Mouse (Mus musculus): ENCODE results near the gene Lrrc1. TPM values are rescaled to one million over a fixed set of nuclear protein-coding genes. Genes with fewer than 3 reads are reported as not detected.
A peak's percentile ranks its signal among the peaks of the same experiment; 100 is the strongest.

Lrrc1 gene
- polyA plus RNA-seq, 1 experiment from 2014 or later = 4.4 TPM

GRCm38 (mm10) chr9:77571851-77572250, 27.2 kb upstream of the Lrrc1 start:
- no peak overlapping the region for H3K9ac ChIP-seq

GRCm38 (mm10) chr9:77568789-77569506, 24.3 kb upstream of the Lrrc1 start:
- no peak overlapping the region for H3K9ac ChIP-seq
- 50% methylated on average over 13 of the region's 13 CpGs for WGBS (ENCODE audit: insufficient replicate concordance)
- H3K27ac ChIP-seq = no peak overlapping the region
- H3K4me1 ChIP-seq = no peaks in the 10 kb centered on the region
- no peaks in the 10 kb centered on the region for H3K36me3 ChIP-seq
- H3K9me3 ChIP-seq (replicated peaks) = no peaks in the 10 kb centered on the region
- no peak overlapping the region for H3K4me3 ChIP-seq
- H3K4me2 ChIP-seq = no peak overlapping the region
- no peak for ATAC-seq
- no peaks in the 10 kb centered on the region for H3K27me3 ChIP-seq (replicated peaks)

More at GRCm38 (mm10) chr9:77571851-77572250, 27.2 kb upstream of the Lrrc1 start:
- Histone ChIP-seq H3K27ac (no peak overlapping the region), H3K4me1 (no peaks in the 10 kb centered on the region), H3K4me2 (no peak overlapping the region), H3K9me3 (replicated peaks) (no peaks in the 10 kb centered on the region), H3K4me3 (no peak overlapping the region), H3K36me3 (no peaks in the 10 kb centered on the region), H3K27me3 (replicated peaks) (no peaks in the 10 kb centered on the region)
- WGBS (ENCODE audit: insufficient replicate concordance) = 58% methylated on average over 4 of the region's 4 CpGs
- ATAC-seq = no peak

GRCm38 (mm10) chr9:77561827-77562226, 17.2 kb upstream of the Lrrc1 start:
- Histone ChIP-seq H3K4me3 (no peak overlapping the region), H3K27ac (no peak overlapping the region), H3K27me3 (replicated peaks) (no peaks in the 10 kb centered on the region), H3K36me3 (no peaks in the 10 kb centered on the region), H3K9ac (no peak overlapping the region), H3K4me2 (no peak overlapping the region), H3K9me3 (replicated peaks) (no peaks in the 10 kb centered on the region), H3K4me1 (no peaks in the 10 kb centered on the region)
- no peak for ATAC-seq

- Histone ChIP-seq H3K9ac (no peak overlapping the region), H3K27me3 (replicated peaks) (no peaks in the 10 kb centered on the region), H3K4me1 (no peaks in the 10 kb centered on the region), H3K27ac (no peak overlapping the region), H3K4me2 (no peak overlapping the region), H3K4me3 (no peak overlapping the region), H3K36me3 (no peaks in the 10 kb centered on the region), H3K9me3 (replicated peaks) (no peaks in the 10 kb centered on the region)
- WGBS (ENCODE audit: insufficient replicate concordance) = 31% methylated on average over 3 of the region's 3 CpGs
- ATAC-seq = no peak
These were observed 13.3 kb upstream of the Lrrc1 start for GRCm38 (mm10) chr9:77557963-77558362.

- H3K4me3 ChIP-seq = no peak overlapping the region
- no peaks in the 10 kb centered on the region for H3K36me3 ChIP-seq
- no peaks in the 10 kb centered on the region for H3K4me1 ChIP-seq
- no peak for ATAC-seq
- no peak overlapping the region for H3K9ac ChIP-seq
- H3K9me3 ChIP-seq (replicated peaks) = no peaks in the 10 kb centered on the region
- 75% methylated on average over 4 of the region's 4 CpGs for whole genome bisulfite sequencing (ENCODE audit: insufficient replicate concordance)
- H3K4me2 ChIP-seq = no peak overlapping the region
- H3K27ac ChIP-seq = no peak overlapping the region
- H3K27me3 ChIP-seq (replicated peaks) = no peaks in the 10 kb centered on the region
These were observed 12.5 kb upstream of the Lrrc1 start for GRCm38 (mm10) chr9:77557181-77557580.

- H3K9me3 ChIP-seq (replicated peaks) = no peaks in the 10 kb centered on the region
- no peaks in the 10 kb centered on the region for H3K27me3 ChIP-seq (replicated peaks)
- no peak overlapping the region for H3K4me2 ChIP-seq
- no peaks in the 10 kb centered on the region for H3K4me1 ChIP-seq
- WGBS (ENCODE audit: insufficient replicate concordance) = 69% methylated on average over 9 of the region's 9 CpGs
- ATAC-seq = no peak
- H3K9ac ChIP-seq = no peak overlapping the region
- H3K27ac ChIP-seq = no peak overlapping the region
- H3K36me3 ChIP-seq = no peaks in the 10 kb centered on the region
- no peak overlapping the region for H3K4me3 ChIP-seq
These were observed 11.8 kb upstream of the Lrrc1 start for GRCm38 (mm10) chr9:77556435-77556834.

- ATAC-seq = no peak
- H3K4me3 ChIP-seq = no peak overlapping the region
- no peaks in the 10 kb centered on the region for H3K4me1 ChIP-seq
- H3K4me2 ChIP-seq = no peak overlapping the region
- H3K36me3 ChIP-seq = no peaks in the 10 kb centered on the region
- H3K27ac ChIP-seq = no peak overlapping the region
- H3K9me3 ChIP-seq (replicated peaks) = no peaks in the 10 kb centered on the region
- no peaks in the 10 kb centered on the region for H3K27me3 ChIP-seq (replicated peaks)
- no peak overlapping the region for H3K9ac ChIP-seq
- 55% methylated on average over 2 of the region's 2 CpGs for WGBS (ENCODE audit: insufficient replicate concordance)
These were observed 8.8 kb upstream of the Lrrc1 start for GRCm38 (mm10) chr9:77553465-77553864.

GRCm38 (mm10) chr9:77551036-77551512, 6.4 kb upstream of the Lrrc1 start:
- no peak for ATAC-seq

GRCm38 (mm10) chr9:77546010-77546409, 1.3 kb upstream of the Lrrc1 start:
- Histone ChIP-seq H3K4me3 (no peak overlapping the region), H3K9ac (no peak overlapping the region), H3K27ac (no peak overlapping the region), H3K9me3 (replicated peaks) (no peaks in the 10 kb centered on the region), H3K4me2 (no peak overlapping the region), H3K27me3 (replicated peaks) (peaks cover 24% of the 10 kb centered on the region), H3K36me3 (no peaks in the 10 kb centered on the region), H3K4me1 (peaks cover 22% of the 10 kb centered on the region)
- 58% methylated on average over 3 of the region's 3 CpGs for WGBS (ENCODE audit: insufficient replicate concordance)
- ATAC-seq = no peak

More at GRCm38 (mm10) chr9:77551036-77551512, 6.4 kb upstream of the Lrrc1 start:
- H3K4me3 ChIP-seq = no peak overlapping the region
- H3K4me1 ChIP-seq = no peaks in the 10 kb centered on the region
- H3K27me3 ChIP-seq (replicated peaks) = peaks cover under 1% of the 10 kb centered on the region; the same call in 1 of the 2 replicates
- H3K9me3 ChIP-seq (replicated peaks) = no peaks in the 10 kb centered on the region
- H3K27ac ChIP-seq = no peak overlapping the region
- H3K9ac ChIP-seq = no peak overlapping the region
- no peaks in the 10 kb centered on the region for H3K36me3 ChIP-seq
- 21% methylated on average over 7 of the region's 7 CpGs for WGBS (ENCODE audit: insufficient replicate concordance)
- no peak overlapping the region for H3K4me2 ChIP-seq

GRCm38 (mm10) chr9:77545068-77545421, 375 bp upstream of the Lrrc1 start:
- Histone ChIP-seq H3K27me3 (replicated peaks) (peaks cover 24% of the 10 kb centered on the region), H3K9me3 (replicated peaks) (no peaks in the 10 kb centered on the region), H3K36me3 (no peaks in the 10 kb centered on the region), H3K4me3 (peak overlapping the region; percentile 73), H3K4me1 (peaks cover 22% of the 10 kb centered on the region), H3K27ac (no peak overlapping the region), H3K4me2 (peak overlapping the region; percentile 97), H3K9ac (peak overlapping the region; percentile 75)
- WGBS (ENCODE audit: insufficient replicate concordance) = 1% methylated on average over 17 of the region's 17 CpGs
- no peak for ATAC-seq

GRCm38 (mm10) chr9:77543351-77544321, 1.0 kb downstream of the Lrrc1 start:
- Histone ChIP-seq H3K4me2 (peak overlapping the region; percentile 97), H3K9me3 (replicated peaks) (no peaks in the 10 kb centered on the region), H3K4me1 (peaks cover 22% of the 10 kb centered on the region), H3K27ac (no peak overlapping the region), H3K4me3 (peak overlapping the region; percentile 73), H3K9ac (peak overlapping the region; percentile 75), H3K27me3 (replicated peaks) (peaks cover 24% of the 10 kb centered on the region), H3K36me3 (no peaks in the 10 kb centered on the region)
- peak; percentile 58 for ATAC-seq
- 2% methylated on average over 40 of the region's 40 CpGs for WGBS (ENCODE audit: insufficient replicate concordance)

GRCm38 (mm10) chr9:77541556-77541955, 3.1 kb downstream of the Lrrc1 start:
- Histone ChIP-seq H3K9ac (no peak overlapping the region), H3K27ac (no peak overlapping the region), H3K4me3 (no peak overlapping the region), H3K4me1 (peaks cover 40% of the 10 kb centered on the region), H3K27me3 (replicated peaks) (peaks cover 24% of the 10 kb centered on the region), H3K36me3 (no peaks in the 10 kb centered on the region), H3K4me2 (no peak overlapping the region), H3K9me3 (replicated peaks) (no peaks in the 10 kb centered on the region)
- WGBS (ENCODE audit: insufficient replicate concordance) = 89% methylated on average over 7 of the region's 7 CpGs
- ATAC-seq = no peak
